13 mouse cellular contexts compared by ENCODE assay signal in the genomic region with DNA sequence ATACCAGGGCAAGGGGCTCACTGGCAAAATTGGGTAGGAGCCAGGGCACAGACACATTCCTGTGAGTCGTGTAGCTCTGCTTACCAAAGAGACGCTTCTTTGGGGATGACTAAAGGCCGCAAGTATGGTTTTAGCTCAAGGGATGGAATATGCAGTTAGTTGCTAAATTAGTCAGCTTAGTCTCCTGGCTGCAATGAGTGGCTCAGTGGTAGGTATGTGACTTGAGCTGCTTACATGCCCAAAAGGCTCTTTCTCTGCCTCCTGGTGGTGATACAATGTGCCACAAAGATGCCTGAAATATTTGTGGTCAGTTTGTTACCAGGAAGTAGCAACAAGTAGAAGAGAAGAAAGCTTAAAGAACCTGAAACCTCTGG. TPM values are rescaled to one million over a fixed set of nuclear protein-coding genes. Genes with fewer than 3 reads are reported as not detected.
DNase-seq lines count a peak whose midpoint lies in the region; ATAC-seq and TF ChIP-seq lines count a peak whose summit lies in the region.
"Had no signal": no experiment of that assay in that cellular context is flagged by ENCODE, and none has a peak within 500 bp of the region (broad histone marks: within the 10 kb centered on the region; RNA-seq: fewer than 3 reads in every experiment).

No protein-coding gene starts in this region.

- no peak overlapping the region for H3ac ChIP-seq in myocyte (ENCODE audit: control insufficient read depth, insufficient read length)

- H3K9ac ChIP-seq in liver, embryonic 12.5 days = no peak overlapping the region
- no peak overlapping the region for H3K9ac ChIP-seq in forebrain, embryonic 14.5 days (ENCODE audit: low read length)
- H3K9ac ChIP-seq: neural tube, embryonic 13.5 days had no signal

- no peak overlapping the region for H3K4me3 ChIP-seq in liver, embryonic 12.5 days
- no peak overlapping the region for H3K4me3 ChIP-seq in brown adipose tissue, adult 24 weeks (ENCODE audit: insufficient read depth, low read depth, low read length)
- H3K4me3 ChIP-seq in myocyte = peak overlapping the region; percentile 10
- no peak overlapping the region for H3K4me3 ChIP-seq in forebrain, embryonic 14.5 days (ENCODE audit: low read depth, low read length)
- H3K4me3 ChIP-seq: erythroblast, embryonic 14.5 days; heart, embryonic 10.5 days; neural tube, embryonic 13.5 days had no signal

- no peak for TF ChIP-seq POLR2A in myocyte (IDR thresholded peaks at IDR 0.05; ENCODE audit: insufficient read length, low read depth)

- ATAC-seq in liver, embryonic 12.5 days = no peak
- ATAC-seq in CD4-positive, CD25-positive, alpha-beta regulatory T cell, adult 4 months = peak; percentile 71
- ATAC-seq in forebrain, embryonic 14.5 days = no peak

- WGBS in liver, embryonic 12.5 days (ENCODE audit: insufficient replicate concordance) = 44% methylated on average over 3 of the region's 3 CpGs
- 66% methylated on average over 3 of the region's 3 CpGs for WGBS in forebrain, embryonic 14.5 days

- 0 out of 2 replicates have a peak overlapping the region, but pooled peaks have one; percentile 1 for H3K27ac ChIP-seq in liver, embryonic 12.5 days
- H3K27ac ChIP-seq in brown adipose tissue, adult 24 weeks (replicated peaks; ENCODE audit: low read depth, low read length) = peak overlapping the region; percentile 83
- no peak overlapping the region for H3K27ac ChIP-seq in forebrain, embryonic 14.5 days (ENCODE audit: low read depth, low read length)
- H3K27ac ChIP-seq: heart, embryonic 10.5 days; neural tube, embryonic 13.5 days had no signal

- no peak for DNase-seq in liver
- DNase-seq in forebrain, embryonic 14.5 days (ENCODE audit: low spot score) = no peak
- DNase-seq in cerebellum, postnatal 4 days (ENCODE audit: low spot score in 2 of 2) = no peak
- DNase-seq in ovary, adult 18-20 months (ENCODE audit: low spot score) = no peak
- DNase-seq: cerebellum, adult 2 months; kidney, adult 8-10 months had no signal

- no peaks in the 10 kb centered on the region for H3K36me3 ChIP-seq in liver, embryonic 12.5 days
- no peaks in the 10 kb centered on the region for H3K36me3 ChIP-seq in myocyte (ENCODE audit: control insufficient read depth, insufficient read depth)
- H3K36me3 ChIP-seq in forebrain, embryonic 14.5 days (ENCODE audit: control insufficient read depth, insufficient read depth, low read length) = no peaks in the 10 kb centered on the region
- H3K36me3 ChIP-seq: heart, embryonic 10.5 days; neural tube, embryonic 13.5 days had no signal

- no peaks in the 10 kb centered on the region for H3K9me3 ChIP-seq in liver, embryonic 12.5 days (replicated peaks)
- no peaks in the 10 kb centered on the region for H3K9me3 ChIP-seq in forebrain, embryonic 14.5 days (replicated peaks; ENCODE audit: control insufficient read depth, low read length)
- H3K9me3 ChIP-seq: heart, embryonic 10.5 days; neural tube, embryonic 13.5 days had no signal

- H3K27me3 ChIP-seq in liver, embryonic 12.5 days (replicated peaks) = no peaks in the 10 kb centered on the region
- no peaks in the 10 kb centered on the region for H3K27me3 ChIP-seq in myocyte (ENCODE audit: control insufficient read depth, insufficient read depth, insufficient read length)
- no peaks in the 10 kb centered on the region for H3K27me3 ChIP-seq in forebrain, embryonic 14.5 days (replicated peaks; ENCODE audit: control insufficient read depth, insufficient read depth, low read length)
- H3K27me3 ChIP-seq: neural tube, embryonic 13.5 days had no signal

- H3K4me2 ChIP-seq in liver, embryonic 12.5 days = no peak overlapping the region
- peak overlapping the region; percentile 95 for H3K4me2 ChIP-seq in myocyte (ENCODE audit: low read depth)
- no peak overlapping the region for H3K4me2 ChIP-seq in forebrain, embryonic 14.5 days (ENCODE audit: low read length)
- H3K4me2 ChIP-seq: neural tube, embryonic 13.5 days had no signal

- H3K4me1 ChIP-seq in liver, embryonic 12.5 days = no peaks in the 10 kb centered on the region
- no peaks in the 10 kb centered on the region for H3K4me1 ChIP-seq in brown adipose tissue, adult 24 weeks (ENCODE audit: control insufficient read depth, insufficient read depth, insufficient read length, low read length)
- no peaks in the 10 kb centered on the region for H3K4me1 ChIP-seq in forebrain, embryonic 14.5 days (ENCODE audit: control insufficient read depth, insufficient read depth, low read length)
- H3K4me1 ChIP-seq: heart, embryonic 10.5 days; neural tube, embryonic 13.5 days had no signal

- H3K79me2 ChIP-seq in myocyte (ENCODE audit: control insufficient read depth, insufficient read depth) = no peaks in the 10 kb centered on the region

TF ChIP-seq in myocyte, 11 proteins besides CTCF, POLR2A, EP300 and RAD21:
- TF ChIP-seq CEBPB (IDR thresholded peaks at IDR 0.05; ENCODE audit: insufficient read depth, poor library complexity, severe bottlenecking) (0 out of 2 replicates have a peak, but pooled peaks have one; percentile 17), MYOD1 (IDR thresholded peaks at IDR 0.05; ENCODE audit: control insufficient read depth in 1 of 3, insufficient read length in 2 of 3, low read depth in 2 of 3) (no peak)

RNA-seq across cellular contexts. Expression of a gene that starts 15.0 kb away (rescaled TPM):
- 1.7 and 2.2 TPM in 2 replicates for polyA plus RNA-seq in liver, embryonic 12.5 days (2016; fragmentation: Nextera tagmentation; extraction: Ambion mirVana)
- polyA plus RNA-seq in CD4-positive, CD25-positive, alpha-beta regulatory T cell, adult 4 months (2017; shearing (Covaris generic)) = 10 to 100 TPM; 55.8 to 64.6 TPM
- 0.54 and 1.7 TPM in 2 replicates for polyA plus RNA-seq in brown adipose tissue, adult 24 weeks (2012; ENCODE audit: insufficient read depth, insufficient read length, missing spikeins)
- polyA plus RNA-seq in myocyte (2012; fragmentation: generic; extraction: Trizol) = not detected
- polyA plus RNA-seq in forebrain, embryonic 14.5 days (2014; fragmentation: Nextera tagmentation; extraction: Ambion mirVana) = 0.10 and 0.27 TPM in 2 replicates
- polyA plus RNA-seq: erythroblast, embryonic 14.5 days had no signal

RNA-seq across cellular contexts. Expression of a gene that starts 24.2 kb away (rescaled TPM):
- polyA plus RNA-seq in liver, embryonic 12.5 days (2016; fragmentation: Nextera tagmentation; extraction: Ambion mirVana) = 3.2 and 3.4 TPM in 2 replicates
- 1 to 10 TPM; 2.4 to 3.3 TPM for polyA plus RNA-seq in CD4-positive, CD25-positive, alpha-beta regulatory T cell, adult 4 months (2017; shearing (Covaris generic))
- 12.9 and 19.5 TPM in 2 replicates for polyA plus RNA-seq in brown adipose tissue, adult 24 weeks (2012; ENCODE audit: insufficient read depth, insufficient read length, missing spikeins)
- polyA plus RNA-seq in myocyte (2012; fragmentation: generic; extraction: Trizol) = 6.6 TPM
- polyA plus RNA-seq in forebrain, embryonic 14.5 days (2014; fragmentation: Nextera tagmentation; extraction: Ambion mirVana) = 9.7 and 10.8 TPM in 2 replicates
- polyA plus RNA-seq: erythroblast, embryonic 14.5 days had no signal

Comparison
In these comparisons a context has a peak if more than half of its experiments do, and no peak if none do; other contexts are left out.
1. RNA of a gene that starts 15.0 kb away (polyA plus RNA-seq): 55.8 to 64.6 TPM in CD4-positive, CD25-positive, alpha-beta regulatory T cell, adult 4 months; 1.7 to 2.2 TPM in liver, embryonic 12.5 days, 0.54 to 1.7 TPM in brown adipose tissue, adult 24 weeks, 0.10 to 0.27 TPM in forebrain, embryonic 14.5 days and not detected in myocyte (single experiment); every median in the first group is over 10 times any median in the second.